Mouse (Mus musculus) ovary, postnatal 14 days (tissue): Measurements from ENCODE around the gene Tex52.

Experiments
- DNase-seq: peaks from one replicate; pipeline ENCODE4 v3.0.0; 2022; ENCODE audit warnings: low spot score

Gene Tex52

GRCm38 (mm10) chr6:128429300-128429699 lies 54.0 kb downstream of the Tex52 start:
- no peak for DNase-seq

- DNase-seq: no peak
Observed at GRCm38 (mm10) chr6:128429826-128430225, 54.6 kb downstream of the Tex52 start.

GRCm38 (mm10) chr6:128432356-128432915 lies 57.2 kb downstream of the Tex52 start:
- DNase-seq: no peak

DNA sequence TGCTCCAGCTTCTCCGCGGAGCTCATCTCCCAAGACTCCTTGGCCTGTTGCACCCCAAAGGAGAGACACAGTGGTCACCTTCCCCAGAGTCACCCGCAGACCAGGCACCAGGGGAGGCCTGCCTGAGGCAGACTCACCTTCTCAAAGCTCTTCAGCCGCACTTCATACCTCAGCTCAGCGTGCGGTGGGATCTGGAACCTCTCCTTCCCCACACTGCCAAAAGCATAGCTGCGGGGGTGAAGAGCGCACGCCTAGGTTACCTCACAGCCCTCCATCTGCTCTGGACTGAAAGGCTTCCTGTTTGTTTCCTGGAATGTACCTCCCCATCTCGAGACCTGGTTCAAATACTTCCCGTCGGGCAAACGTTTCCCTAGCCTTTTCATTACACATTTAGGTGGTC lies 58.3 kb downstream of the Tex52 start:
- no peak for DNase-seq
